Mouse (Mus musculus): Measurements from ENCODE around the gene Fam84b.
A peak's percentile ranks its signal among the peaks of the same experiment; 100 is the strongest.

Gene Fam84b

GRCm38 (mm10) chr15:60839539-60840295 is 13.9 kb downstream of the Fam84b start:
- no peaks in the 10 kb centered on the region for H3K27me3 ChIP-seq (ENCODE audit: control insufficient read depth, insufficient read depth, low read length, poor library complexity, severe bottlenecking)
- DNase-seq (ENCODE audit: low read depth, low spot score) = no peak
- no peaks in the 10 kb centered on the region for H3K36me3 ChIP-seq (ENCODE audit: control insufficient read depth, insufficient read depth, low read length, poor library complexity, severe bottlenecking)

- no peaks in the 10 kb centered on the region for H3K27me3 ChIP-seq (ENCODE audit: control insufficient read depth, insufficient read depth, low read length, poor library complexity, severe bottlenecking)
- DNase-seq (ENCODE audit: low read depth, low spot score) = peak; percentile 19
- no peaks in the 10 kb centered on the region for H3K36me3 ChIP-seq (ENCODE audit: control insufficient read depth, insufficient read depth, low read length, poor library complexity, severe bottlenecking)
These were observed 15.4 kb downstream of the Fam84b start for GRCm38 (mm10) chr15:60838135-60838534.

GRCm38 (mm10) chr15:60837719-60838118 is 15.9 kb downstream of the Fam84b start:
- no peaks in the 10 kb centered on the region for H3K27me3 ChIP-seq (ENCODE audit: control insufficient read depth, insufficient read depth, low read length, poor library complexity, severe bottlenecking)
- H3K36me3 ChIP-seq (ENCODE audit: control insufficient read depth, insufficient read depth, low read length, poor library complexity, severe bottlenecking) = no peaks in the 10 kb centered on the region
- DNase-seq (ENCODE audit: low read depth, low spot score) = no peak

- DNase-seq (ENCODE audit: low read depth, low spot score) = no peak
- H3K27me3 ChIP-seq (ENCODE audit: control insufficient read depth, insufficient read depth, low read length, poor library complexity, severe bottlenecking) = no peaks in the 10 kb centered on the region
- H3K36me3 ChIP-seq (ENCODE audit: control insufficient read depth, insufficient read depth, low read length, poor library complexity, severe bottlenecking) = no peaks in the 10 kb centered on the region
These were observed 17.3 kb downstream of the Fam84b start for GRCm38 (mm10) chr15:60836321-60836720.

GRCm38 (mm10) chr15:60834598-60835571 is 18.7 kb downstream of the Fam84b start:
- peak; percentile 45 for DNase-seq (ENCODE audit: low read depth, low spot score)
- Histone ChIP-seq H3K27me3 (ENCODE audit: control insufficient read depth, insufficient read depth, low read length, poor library complexity, severe bottlenecking) (no peaks in the 10 kb centered on the region), H3K36me3 (ENCODE audit: control insufficient read depth, insufficient read depth, low read length, poor library complexity, severe bottlenecking) (no peaks in the 10 kb centered on the region)

- peak; percentile 10 for DNase-seq (ENCODE audit: low read depth, low spot score)
- H3K27me3 ChIP-seq (ENCODE audit: control insufficient read depth, insufficient read depth, low read length, poor library complexity, severe bottlenecking) = no peaks in the 10 kb centered on the region
- H3K36me3 ChIP-seq (ENCODE audit: control insufficient read depth, insufficient read depth, low read length, poor library complexity, severe bottlenecking) = no peaks in the 10 kb centered on the region
These were observed 19.9 kb downstream of the Fam84b start for GRCm38 (mm10) chr15:60833476-60834218.

GRCm38 (mm10) chr15:60832586-60832985 is 21.0 kb downstream of the Fam84b start:
- peak; percentile 51 for DNase-seq (ENCODE audit: low read depth, low spot score)
- H3K27me3 ChIP-seq (ENCODE audit: control insufficient read depth, insufficient read depth, low read length, poor library complexity, severe bottlenecking) = no peaks in the 10 kb centered on the region
- H3K36me3 ChIP-seq (ENCODE audit: control insufficient read depth, insufficient read depth, low read length, poor library complexity, severe bottlenecking) = no peaks in the 10 kb centered on the region

GRCm38 (mm10) chr15:60826226-60826625 is 27.4 kb downstream of the Fam84b start:
- no peak for DNase-seq (ENCODE audit: low read depth, low spot score)
- H3K36me3 ChIP-seq (ENCODE audit: control insufficient read depth, insufficient read depth, low read length, poor library complexity, severe bottlenecking) = no peaks in the 10 kb centered on the region
- H3K27me3 ChIP-seq (ENCODE audit: control insufficient read depth, insufficient read depth, low read length, poor library complexity, severe bottlenecking) = no peaks in the 10 kb centered on the region

GRCm38 (mm10) chr15:60824751-60825227 is 28.8 kb downstream of the Fam84b start:
- Histone ChIP-seq H3K36me3 (ENCODE audit: control insufficient read depth, insufficient read depth, low read length, poor library complexity, severe bottlenecking) (no peaks in the 10 kb centered on the region), H3K27me3 (ENCODE audit: control insufficient read depth, insufficient read depth, low read length, poor library complexity, severe bottlenecking) (no peaks in the 10 kb centered on the region)
- DNase-seq (ENCODE audit: low read depth, low spot score) = peak; percentile 87

GRCm38 (mm10) chr15:60823870-60824709 is 29.5 kb downstream of the Fam84b start:
- Histone ChIP-seq H3K36me3 (ENCODE audit: control insufficient read depth, insufficient read depth, low read length, poor library complexity, severe bottlenecking) (no peaks in the 10 kb centered on the region), H3K27me3 (ENCODE audit: control insufficient read depth, insufficient read depth, low read length, poor library complexity, severe bottlenecking) (no peaks in the 10 kb centered on the region)
- peak; percentile 59 for DNase-seq (ENCODE audit: low read depth, low spot score)

- no peaks in the 10 kb centered on the region for H3K27me3 ChIP-seq (ENCODE audit: control insufficient read depth, insufficient read depth, low read length, poor library complexity, severe bottlenecking)
- DNase-seq (ENCODE audit: low read depth, low spot score) = no peak
These were observed 30.0 kb downstream of the Fam84b start for GRCm38 (mm10) chr15:60823620-60823869.

GRCm38 (mm10) chr15:60822803-60823619 is 30.6 kb downstream of the Fam84b start:
- Histone ChIP-seq H3K36me3 (ENCODE audit: control insufficient read depth, insufficient read depth, low read length, poor library complexity, severe bottlenecking) (no peaks in the 10 kb centered on the region), H3K27me3 (ENCODE audit: control insufficient read depth, insufficient read depth, low read length, poor library complexity, severe bottlenecking) (no peaks in the 10 kb centered on the region)
- peak; percentile 68 for DNase-seq (ENCODE audit: low read depth, low spot score)

More at GRCm38 (mm10) chr15:60823620-60823869, 30.0 kb downstream of the Fam84b start:
- H3K36me3 ChIP-seq (ENCODE audit: control insufficient read depth, insufficient read depth, low read length, poor library complexity, severe bottlenecking) = no peaks in the 10 kb centered on the region

GRCm38 (mm10) chr15:60822101-60822802 is 31.3 kb downstream of the Fam84b start:
- Histone ChIP-seq H3K36me3 (ENCODE audit: control insufficient read depth, insufficient read depth, low read length, poor library complexity, severe bottlenecking) (no peaks in the 10 kb centered on the region), H3K27me3 (ENCODE audit: control insufficient read depth, insufficient read depth, low read length, poor library complexity, severe bottlenecking) (no peaks in the 10 kb centered on the region)
- DNase-seq (ENCODE audit: low read depth, low spot score) = no peak

All from splenic B cell, adult 2 months (primary cell).